8 mouse cellular contexts compared by ENCODE assay signal in the genomic region with DNA sequence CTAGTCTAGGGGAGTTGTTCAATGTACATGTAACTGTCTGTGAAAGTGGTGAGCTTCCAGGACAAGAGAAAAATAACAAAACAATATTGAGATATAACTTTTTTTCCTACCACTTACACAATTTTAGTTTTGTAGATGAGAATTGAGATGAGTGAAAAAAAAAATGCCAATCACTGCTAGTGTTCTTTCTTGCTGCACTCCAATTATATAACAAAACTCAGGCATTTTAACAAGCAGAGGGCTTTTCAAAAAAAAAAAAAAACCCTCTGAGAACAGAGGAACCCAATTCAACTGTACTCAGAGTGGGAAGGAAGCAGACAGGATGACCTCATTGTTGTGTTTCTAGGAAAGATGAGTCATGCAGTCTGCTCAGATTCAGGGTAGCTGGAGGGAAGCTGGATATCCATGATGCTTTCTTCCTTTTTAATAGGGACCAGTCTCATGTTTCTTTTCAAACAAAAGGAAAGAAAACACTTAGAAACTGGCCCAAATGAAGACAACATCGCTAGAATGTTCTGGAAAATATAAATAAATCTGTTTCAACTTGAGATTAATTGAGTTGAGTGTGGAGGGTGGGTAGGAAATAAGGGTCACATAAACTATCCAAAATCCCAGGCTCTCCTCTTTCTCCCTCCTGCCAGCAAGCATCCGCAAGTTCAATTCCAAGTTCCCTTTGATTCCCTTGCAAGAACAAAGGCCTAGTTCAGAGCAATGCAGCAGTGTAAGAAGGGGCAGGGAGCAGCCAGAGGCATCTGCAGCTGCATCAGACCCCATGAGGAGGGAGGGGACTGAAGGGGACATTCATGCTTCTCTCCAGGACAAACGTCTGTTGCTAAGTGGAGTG.
A peak's percentile ranks its signal among the peaks of the same experiment; 100 is the strongest.
DNase-seq lines count a peak whose midpoint lies in the region; ATAC-seq lines count a peak whose summit lies in the region.

No protein-coding gene starts in this region.

- H3K9me3 ChIP-seq in kidney, embryonic 15.5 days (replicated peaks) = no peaks in the 10 kb centered on the region
- no peaks in the 10 kb centered on the region for H3K9me3 ChIP-seq in midbrain, embryonic 12.5 days

- no peak for DNase-seq in kidney, adult 9 months
- peak; percentile 20 for DNase-seq in embryo, embryonic 9.5 days (ENCODE audit: extremely low spot score)
- peak; percentile 19 for DNase-seq in heart, postnatal 4 days
- DNase-seq in T-cell, adult 2 months (ENCODE audit: low spot score) = no peak
- no peak for DNase-seq in thymus, postnatal 25 days

- peak; percentile 87 for ATAC-seq in kidney, embryonic 15.5 days (replicated peaks; ENCODE audit: low FRiP score)
- ATAC-seq in midbrain, embryonic 12.5 days (ENCODE audit: low FRiP score, low read depth) = peak; percentile 82
- ATAC-seq in erythroid progenitor cell, adult 5-6 weeks (replicated peaks; ENCODE audit: low FRiP score, poor library complexity, severe bottlenecking) = no peak

- no peaks in the 10 kb centered on the region for H3K36me3 ChIP-seq in kidney, embryonic 15.5 days
- no peaks in the 10 kb centered on the region for H3K36me3 ChIP-seq in midbrain, embryonic 12.5 days

- no peaks in the 10 kb centered on the region for H3K27me3 ChIP-seq in kidney, embryonic 15.5 days
- H3K27me3 ChIP-seq in midbrain, embryonic 12.5 days = no peaks in the 10 kb centered on the region

- WGBS in kidney, embryonic 15.5 days = 18% methylated on average over 3 of the region's 3 CpGs
- 9% methylated on average over 3 of the region's 3 CpGs for WGBS in midbrain, embryonic 12.5 days

- H3K9ac ChIP-seq in kidney, embryonic 15.5 days = no peak overlapping the region
- H3K9ac ChIP-seq in midbrain, embryonic 12.5 days (replicated peaks) = no peak overlapping the region

- no peak overlapping the region for H3K4me2 ChIP-seq in kidney, embryonic 15.5 days
- H3K4me2 ChIP-seq in midbrain, embryonic 12.5 days (replicated peaks) = no peak overlapping the region

- no peaks in the 10 kb centered on the region for H3K4me1 ChIP-seq in kidney, embryonic 15.5 days
- 0 out of 2 replicates have a peak, but pooled peaks cover 7% of the 10 kb centered on the region for H3K4me1 ChIP-seq in midbrain, embryonic 12.5 days

- 0 out of 2 replicates have a peak overlapping the region, but pooled peaks have one; percentile 16 for H3K27ac ChIP-seq in kidney, embryonic 15.5 days
- no peak overlapping the region for H3K27ac ChIP-seq in midbrain, embryonic 12.5 days (replicated peaks)

- H3K4me3 ChIP-seq in kidney, embryonic 15.5 days (replicated peaks) = no peak overlapping the region
- no peak overlapping the region for H3K4me3 ChIP-seq in midbrain, embryonic 12.5 days

Comparison
In these comparisons a context has a peak if more than half of its experiments do, and no peak if none do; other contexts are left out.
1. DNase-seq: peak in embryo, embryonic 9.5 days (single experiment) and heart, postnatal 4 days (single experiment); none in kidney, adult 9 months (single experiment), T-cell, adult 2 months (single experiment) and thymus, postnatal 25 days (single experiment).